Mouse (Mus musculus): ENCODE measurements around the gene Hspb9. TPM values are rescaled to one million over a fixed set of nuclear protein-coding genes. Genes with fewer than 3 reads are reported as not detected.

Hspb9 gene
- polyA plus RNA-seq, 1 experiment from 2014 or later = 0.36 TPM

- no peak overlapping the region for H3K9ac ChIP-seq (ENCODE audit: low read length)
- H3K27me3 ChIP-seq (ENCODE audit: control insufficient read depth, insufficient read depth, low read length) = no peaks in the 10 kb centered on the region
- H3K4me3 ChIP-seq (ENCODE audit: low read depth, low read length) = no peak overlapping the region
- H3K27ac ChIP-seq (ENCODE audit: low read depth, low read length) = no peak overlapping the region
- H3K4me2 ChIP-seq (ENCODE audit: low read depth, low read length, severe bottlenecking) = peak overlapping the region; percentile 79; the same call in 1 of the 2 replicates
- DNase-seq (ENCODE audit: low spot score) (no peak), ATAC-seq (replicated peaks; ENCODE audit: low FRiP score) (no peak)
- H3K36me3 ChIP-seq (ENCODE audit: control insufficient read depth, insufficient read depth, low read length) = peaks cover 9% of the 10 kb centered on the region; the same call in 1 of the 2 replicates
- peaks cover 12% of the 10 kb centered on the region for H3K4me1 ChIP-seq (replicated peaks; ENCODE audit: control insufficient read depth, insufficient read depth, low read length)
- WGBS = 96% methylated on average over 4 of the region's 4 CpGs
- H3K9me3 ChIP-seq (ENCODE audit: control insufficient read depth, low read length) = no peaks in the 10 kb centered on the region
Observed at GRCm38 (mm10) chr11:100710977-100711376, 2.7 kb upstream of the Hspb9 start.

GRCm38 (mm10) chr11:100711783-100712615, 1.7 kb upstream of the Hspb9 start, which contains the start of gene Kat2a:
Gene Kat2a (minus strand): TSS chr11:100712465.
- Histone ChIP-seq H3K36me3 (ENCODE audit: control insufficient read depth, insufficient read depth, low read length) (peaks cover 6% of the 10 kb centered on the region; the same call in 1 of the 2 replicates), H3K9ac (ENCODE audit: low read length) (peak within 1 kb of the TSS; percentile 99), H3K4me1 (replicated peaks; ENCODE audit: control insufficient read depth, insufficient read depth, low read length) (peaks cover 12% of the 10 kb centered on the region), H3K27ac (ENCODE audit: low read depth, low read length) (peak within 1 kb of the TSS; percentile 74), H3K4me3 (ENCODE audit: low read depth, low read length) (peak within 1 kb of the TSS; percentile 96), H3K9me3 (ENCODE audit: control insufficient read depth, low read length) (no peaks in the 10 kb centered on the region), H3K4me2 (ENCODE audit: low read depth, low read length, severe bottlenecking) (peak within 1 kb of the TSS; percentile 79), H3K27me3 (ENCODE audit: control insufficient read depth, insufficient read depth, low read length) (no peaks in the 10 kb centered on the region)
- 1% methylated on average over 48 of the region's 48 CpGs for WGBS
- peak; percentile 90 for DNase-seq (ENCODE audit: low spot score)
- ATAC-seq (replicated peaks; ENCODE audit: low FRiP score) = peak; percentile 88

- H3K36me3 ChIP-seq (ENCODE audit: control insufficient read depth, insufficient read depth, low read length) = peaks cover 6% of the 10 kb centered on the region; the same call in 1 of the 2 replicates
- peak overlapping the region; percentile 48; the same call in 1 of the 2 replicates for H3K9ac ChIP-seq (ENCODE audit: low read length)
- WGBS = 55% methylated on average over 4 of the region's 4 CpGs
- peaks cover 12% of the 10 kb centered on the region for H3K4me1 ChIP-seq (replicated peaks; ENCODE audit: control insufficient read depth, insufficient read depth, low read length)
- H3K4me3 ChIP-seq (ENCODE audit: low read depth, low read length) = no peak overlapping the region
- H3K9me3 ChIP-seq (ENCODE audit: control insufficient read depth, low read length) = no peaks in the 10 kb centered on the region
- no peak overlapping the region for H3K27ac ChIP-seq (ENCODE audit: low read depth, low read length)
- no peak for DNase-seq (ENCODE audit: low spot score)
- ATAC-seq (replicated peaks; ENCODE audit: low FRiP score) = no peak
- H3K27me3 ChIP-seq (ENCODE audit: control insufficient read depth, insufficient read depth, low read length) = no peaks in the 10 kb centered on the region
- no peak overlapping the region; the same call in 1 of the 2 replicates for H3K4me2 ChIP-seq (ENCODE audit: low read depth, low read length, severe bottlenecking)
Observed at GRCm38 (mm10) chr11:100713174-100713573, 476 bp upstream of the Hspb9 start.

GRCm38 (mm10) chr11:100714534-100714915, 875 bp downstream of the Hspb9 start:
- no peaks in the 10 kb centered on the region for H3K9me3 ChIP-seq (ENCODE audit: control insufficient read depth, low read length)
- no peaks in the 10 kb centered on the region; the same call in 1 of the 2 replicates for H3K36me3 ChIP-seq (ENCODE audit: control insufficient read depth, insufficient read depth, low read length)
- peak overlapping the region; percentile 7; the same call in 1 of the 2 replicates for H3K27ac ChIP-seq (ENCODE audit: low read depth, low read length)
- H3K27me3 ChIP-seq (ENCODE audit: control insufficient read depth, insufficient read depth, low read length) = no peaks in the 10 kb centered on the region
- H3K9ac ChIP-seq (ENCODE audit: low read length) = no peak overlapping the region; the same call in 1 of the 2 replicates
- H3K4me1 ChIP-seq (replicated peaks; ENCODE audit: control insufficient read depth, insufficient read depth, low read length) = peaks cover 12% of the 10 kb centered on the region
- WGBS = 59% methylated on average over 6 of the region's 6 CpGs
- ATAC-seq (replicated peaks; ENCODE audit: low FRiP score) (no peak; the same call in 1 of the 2 replicates), DNase-seq (ENCODE audit: low spot score) (peak; percentile 83)
- H3K4me3 ChIP-seq (ENCODE audit: low read depth, low read length) = no peak overlapping the region
- H3K4me2 ChIP-seq (ENCODE audit: low read depth, low read length, severe bottlenecking) = peak overlapping the region; percentile 42; the same call in 1 of the 2 replicates

GRCm38 (mm10) chr11:100714948-100715347, 1.3 kb downstream of the Hspb9 start:
- no peaks in the 10 kb centered on the region for H3K9me3 ChIP-seq (ENCODE audit: control insufficient read depth, low read length)
- ATAC-seq (replicated peaks; ENCODE audit: low FRiP score) (no peak), DNase-seq (ENCODE audit: low spot score) (no peak)
- H3K27ac ChIP-seq (ENCODE audit: low read depth, low read length) = no peak overlapping the region
- H3K9ac ChIP-seq (ENCODE audit: low read length) = no peak overlapping the region
- peaks cover 12% of the 10 kb centered on the region for H3K4me1 ChIP-seq (replicated peaks; ENCODE audit: control insufficient read depth, insufficient read depth, low read length)
- H3K4me2 ChIP-seq (ENCODE audit: low read depth, low read length, severe bottlenecking) = no peak overlapping the region
- no peaks in the 10 kb centered on the region for H3K27me3 ChIP-seq (ENCODE audit: control insufficient read depth, insufficient read depth, low read length)
- no peak overlapping the region for H3K4me3 ChIP-seq (ENCODE audit: low read depth, low read length)
- no peaks in the 10 kb centered on the region; the same call in 1 of the 2 replicates for H3K36me3 ChIP-seq (ENCODE audit: control insufficient read depth, insufficient read depth, low read length)
- WGBS = 78% methylated on average over 6 of the region's 6 CpGs

GRCm38 (mm10) chr11:100716649-100717048, 3.0 kb downstream of the Hspb9 start:
- no peaks in the 10 kb centered on the region for H3K9me3 ChIP-seq (ENCODE audit: control insufficient read depth, low read length)
- H3K27ac ChIP-seq (ENCODE audit: low read depth, low read length) = no peak overlapping the region
- peaks cover 12% of the 10 kb centered on the region for H3K4me1 ChIP-seq (replicated peaks; ENCODE audit: control insufficient read depth, insufficient read depth, low read length)
- no peaks in the 10 kb centered on the region for H3K27me3 ChIP-seq (ENCODE audit: control insufficient read depth, insufficient read depth, low read length)
- H3K4me3 ChIP-seq (ENCODE audit: low read depth, low read length) = no peak overlapping the region
- ATAC-seq (replicated peaks; ENCODE audit: low FRiP score) = no peak
- no peak overlapping the region for H3K4me2 ChIP-seq (ENCODE audit: low read depth, low read length, severe bottlenecking)
- H3K9ac ChIP-seq (ENCODE audit: low read length) = no peak overlapping the region
- no peak for DNase-seq (ENCODE audit: low spot score)
- H3K36me3 ChIP-seq (ENCODE audit: control insufficient read depth, insufficient read depth, low read length) = no peaks in the 10 kb centered on the region; the same call in 1 of the 2 replicates
- WGBS = 92% methylated on average over 3 of the region's 3 CpGs

GRCm38 (mm10) chr11:100718462-100718861, 4.8 kb downstream of the Hspb9 start:
- Histone ChIP-seq H3K4me2 (ENCODE audit: low read depth, low read length, severe bottlenecking) (no peak overlapping the region), H3K36me3 (ENCODE audit: control insufficient read depth, insufficient read depth, low read length) (no peaks in the 10 kb centered on the region; the same call in 1 of the 2 replicates), H3K27ac (ENCODE audit: low read depth, low read length) (no peak overlapping the region), H3K9me3 (ENCODE audit: control insufficient read depth, low read length) (no peaks in the 10 kb centered on the region), H3K9ac (ENCODE audit: low read length) (no peak overlapping the region), H3K4me1 (replicated peaks; ENCODE audit: control insufficient read depth, insufficient read depth, low read length) (peaks cover 11% of the 10 kb centered on the region), H3K4me3 (ENCODE audit: low read depth, low read length) (no peak overlapping the region), H3K27me3 (ENCODE audit: control insufficient read depth, insufficient read depth, low read length) (no peaks in the 10 kb centered on the region)
- DNase-seq (ENCODE audit: low spot score) (no peak), ATAC-seq (replicated peaks; ENCODE audit: low FRiP score) (no peak)
- WGBS = 92% methylated on average over 7 of the region's 7 CpGs

- 90% methylated on average over 4 of the region's 4 CpGs for WGBS
- ATAC-seq (replicated peaks; ENCODE audit: low FRiP score) (no peak), DNase-seq (ENCODE audit: low spot score) (no peak)
Observed at GRCm38 (mm10) chr11:100718866-100719265, 5.2 kb downstream of the Hspb9 start.

More at GRCm38 (mm10) chr11:100718866-100719265, 5.2 kb downstream of the Hspb9 start:
- Histone ChIP-seq H3K9me3 (ENCODE audit: control insufficient read depth, low read length) (no peaks in the 10 kb centered on the region), H3K4me3 (ENCODE audit: low read depth, low read length) (no peak overlapping the region), H3K9ac (ENCODE audit: low read length) (no peak overlapping the region), H3K27me3 (ENCODE audit: control insufficient read depth, insufficient read depth, low read length) (no peaks in the 10 kb centered on the region), H3K36me3 (ENCODE audit: control insufficient read depth, insufficient read depth, low read length) (no peaks in the 10 kb centered on the region; the same call in 1 of the 2 replicates), H3K4me1 (replicated peaks; ENCODE audit: control insufficient read depth, insufficient read depth, low read length) (peaks cover 6% of the 10 kb centered on the region), H3K4me2 (ENCODE audit: low read depth, low read length, severe bottlenecking) (no peak overlapping the region), H3K27ac (ENCODE audit: low read depth, low read length) (no peak overlapping the region)

Measured in forebrain, embryonic 11.5 days (tissue).